Mouse (Mus musculus): ENCODE measurements around the gene Siva1. TPM values are rescaled to one million over a fixed set of nuclear protein-coding genes. Genes with fewer than 3 reads are reported as not detected.

Gene Siva1
- total RNA-seq, 2 experiments from 2014 or later, result 42.9 to 43.8 TPM

GRCm38 (mm10) chr12:112654076-112654475 lies 9.6 kb downstream of the Siva1 start:
- no peak for DNase-seq (ENCODE audit: low spot score in 2 of 2)

- no peak for DNase-seq (ENCODE audit: low spot score in 2 of 2)
Observed at GRCm38 (mm10) chr12:112658619-112659018, 14.1 kb downstream of the Siva1 start.

GRCm38 (mm10) chr12:112659109-112659508 lies 14.6 kb downstream of the Siva1 start:
- peak; percentile 80 to 83 for DNase-seq (ENCODE audit: low spot score in 2 of 2)

GRCm38 (mm10) chr12:112660576-112661326 lies 16.3 kb downstream of the Siva1 start:
- DNase-seq (ENCODE audit: low spot score in 2 of 2), result peak in 1 of 2 experiments; percentile 65

GRCm38 (mm10) chr12:112661327-112661605 lies 16.8 kb downstream of the Siva1 start:
- no peak for DNase-seq (ENCODE audit: low spot score in 2 of 2)

- no peak for DNase-seq (ENCODE audit: low spot score in 2 of 2)
Observed at GRCm38 (mm10) chr12:112661851-112662250, 17.4 kb downstream of the Siva1 start.

- DNase-seq (ENCODE audit: low spot score in 2 of 2), result no peak
Observed at GRCm38 (mm10) chr12:112663303-112663702, 18.8 kb downstream of the Siva1 start.

GRCm38 (mm10) chr12:112663716-112664115 lies 19.2 kb downstream of the Siva1 start:
- DNase-seq (ENCODE audit: low spot score in 2 of 2), result no peak

GRCm38 (mm10) chr12:112664124-112664523 lies 19.6 kb downstream of the Siva1 start:
- DNase-seq (ENCODE audit: low spot score in 2 of 2), result no peak

- no peak for DNase-seq (ENCODE audit: low spot score in 2 of 2)
Observed at GRCm38 (mm10) chr12:112664656-112665055, 20.2 kb downstream of the Siva1 start.

- DNase-seq (ENCODE audit: low spot score in 2 of 2), result peak in 1 of 2 experiments; percentile 64
Observed at GRCm38 (mm10) chr12:112665445-112665844, 21.0 kb downstream of the Siva1 start.

GRCm38 (mm10) chr12:112665881-112666544 lies 21.5 kb downstream of the Siva1 start:
- no peak for DNase-seq (ENCODE audit: low spot score in 2 of 2)

- DNase-seq (ENCODE audit: low spot score in 2 of 2), result no peak
Observed at GRCm38 (mm10) chr12:112667619-112668297, 23.3 kb downstream of the Siva1 start.

GRCm38 (mm10) chr12:112670718-112671393 lies 26.4 kb downstream of the Siva1 start:
- peak in 1 of 2 experiments; percentile 64 for DNase-seq (ENCODE audit: low spot score in 2 of 2)

- no peak for DNase-seq (ENCODE audit: low spot score in 2 of 2)
Observed at GRCm38 (mm10) chr12:112671891-112672290, 27.4 kb downstream of the Siva1 start.

- DNase-seq (ENCODE audit: low spot score in 2 of 2), result peak in 1 of 2 experiments; percentile 66
Observed at GRCm38 (mm10) chr12:112672744-112673575, 28.5 kb downstream of the Siva1 start.

- peak in 1 of 2 experiments; percentile 66 for DNase-seq (ENCODE audit: low spot score in 2 of 2)
Observed at GRCm38 (mm10) chr12:112673576-112674091, 29.2 kb downstream of the Siva1 start.

GRCm38 (mm10) chr12:112674132-112675011 lies 29.9 kb downstream of the Siva1 start, which contains the start of gene Akt1:
Gene Akt1 (minus strand): TSS chr12:112674884.
- peak in 1 of 2 experiments; percentile 60 for DNase-seq (ENCODE audit: low spot score in 2 of 2)

All from gastrocnemius, postnatal 4 days (tissue).